Mouse (Mus musculus) hindbrain, embryonic 14.5 days (tissue): Measurements from ENCODE around the gene Ldb1. TPM values are rescaled to one million over a fixed set of nuclear protein-coding genes. Genes with fewer than 3 reads are reported as not detected.
A peak's percentile ranks its signal among the peaks of the same experiment; 100 is the strongest.

Experiments used
- ATAC-seq: fragments of 200-750 bp; cut with Nextera tagmentation; 2 replicates; pipeline ENCODE4 v1.8.0; 2017; ENCODE audit warnings: moderate number of reproducible peaks, mild to moderate bottlenecking, moderate TSS enrichment, moderate library complexity; ENCODE audit not compliant: low FRiP score
- DNase-seq: peaks from one replicate; pipeline ENCODE4 v3.0.0-alpha.2; 2015; ENCODE audit warnings: low spot score
- H3K27ac ChIP-seq: fragments of 300-500 bp; sonication (generic); 2 replicates; pipeline ENCODE4 v1.5.1; 2014; ENCODE audit warnings: mild to moderate bottlenecking, moderate library complexity
- H3K27me3 ChIP-seq: fragments of 300-500 bp; sonication (generic); 2 replicates; pipeline ENCODE4 v1.6.1; 2014; ENCODE audit warnings: mild to moderate bottlenecking, low read length, mixed read lengths; ENCODE audit not compliant: control insufficient read depth, insufficient read depth
- H3K36me3 ChIP-seq: fragments of 300-500 bp; sonication (generic); replicated peaks from 2 replicates; pipeline ENCODE4 v1.6.1; 2014; ENCODE audit not compliant: control insufficient read depth, insufficient read depth
- H3K4me1 ChIP-seq: fragments of 300-500 bp; sonication (generic); replicated peaks from 2 replicates; pipeline ENCODE4 v1.6.1; 2014; ENCODE audit warnings: antibody characterized with exemption, low read length, mixed read lengths; ENCODE audit not compliant: control insufficient read depth, insufficient read depth
- H3K4me2 ChIP-seq: fragments of 300-500 bp; sonication (generic); replicated peaks from 2 replicates; pipeline ENCODE4 v1.6.1; 2014; ENCODE audit warnings: mild to moderate bottlenecking, moderate library complexity
- H3K4me3 ChIP-seq: fragments of 300-500 bp; sonication (generic); replicated peaks from 2 replicates; pipeline ENCODE4 v1.5.1; 2014; ENCODE audit warnings: mild to moderate bottlenecking, low read length
- H3K9ac ChIP-seq: fragments of 300-500 bp; sonication (generic); 2 replicates; pipeline ENCODE4 v1.6.1; 2014
- H3K9me3 ChIP-seq: fragments of 300-500 bp; sonication (generic); 2 replicates; pipeline ENCODE4 v1.6.1; 2016; ENCODE audit warnings: low read length; ENCODE audit not compliant: control insufficient read depth
- WGBS: fragments of 180-500 bp; shearing (Covaris S2); extraction: QIAGEN DNeasy Blood & Tissue Kit; methylation state at CpG from one replicate; pipeline ENCODE4 v1.1.7; 2014; 5-methylcytosine and 5-hydroxymethylcytosine counted together
- polyA plus RNA-seq: library from polyadenylated mRNA; unstranded; fragments of >200 nt; fragmentation: Nextera tagmentation; extraction: Ambion mirVana; gene quantifications from 2 replicates; pipeline ENCODE4 v1.2.1, GENCODE M21; 2014

Gene Ldb1
- polyA plus RNA-seq, 1 experiment from 2014 or later, result 95.4 TPM

- no peaks in the 10 kb centered on the region for H3K9me3 ChIP-seq
- 35% methylated on average over 14 of the region's 14 CpGs for WGBS
- H3K9ac ChIP-seq, result peak overlapping the region; percentile 94
- no peaks in the 10 kb centered on the region for H3K27me3 ChIP-seq
- H3K4me2 ChIP-seq, result peak overlapping the region; percentile 73
- DNase-seq, result no peak
- H3K27ac ChIP-seq, result peak overlapping the region; percentile 93
- H3K36me3 ChIP-seq, result peaks cover 11% of the 10 kb centered on the region
- no peak for ATAC-seq
- H3K4me1 ChIP-seq, result peaks cover 67% of the 10 kb centered on the region
- peak overlapping the region; percentile 85 for H3K4me3 ChIP-seq
Observed at GRCm38 (mm10) chr19:46040149-46040902, 4.7 kb downstream of the Ldb1 start.

- peaks cover 20% of the 10 kb centered on the region for H3K36me3 ChIP-seq
- no peaks in the 10 kb centered on the region for H3K9me3 ChIP-seq
- H3K4me1 ChIP-seq, result peaks cover 67% of the 10 kb centered on the region
- DNase-seq (peak; percentile 91), ATAC-seq (peak; percentile 81)
- peak overlapping the region; percentile 93 for H3K27ac ChIP-seq
- WGBS, result 3% methylated on average over 27 of the region's 30 CpGs
- H3K4me3 ChIP-seq, result peak overlapping the region; percentile 85
- H3K27me3 ChIP-seq, result no peaks in the 10 kb centered on the region
- H3K9ac ChIP-seq, result peak overlapping the region; percentile 94
- peak overlapping the region; percentile 73 for H3K4me2 ChIP-seq
Observed at GRCm38 (mm10) chr19:46039478-46039877, 5.5 kb downstream of the Ldb1 start.

GRCm38 (mm10) chr19:46038851-46039260, 6.2 kb downstream of the Ldb1 start:
- H3K9me3 ChIP-seq, result no peaks in the 10 kb centered on the region
- no peak for DNase-seq
- peak overlapping the region; percentile 93 for H3K27ac ChIP-seq
- peaks cover 26% of the 10 kb centered on the region for H3K36me3 ChIP-seq
- ATAC-seq, result peak; percentile 15; the same call in 1 of the 2 replicates
- peak overlapping the region; percentile 73 for H3K4me2 ChIP-seq
- 0% methylated on average over 13 of the region's 17 CpGs for WGBS
- peak overlapping the region; percentile 85 for H3K4me3 ChIP-seq
- peak overlapping the region; percentile 94 for H3K9ac ChIP-seq
- peaks cover 62% of the 10 kb centered on the region for H3K4me1 ChIP-seq
- no peaks in the 10 kb centered on the region for H3K27me3 ChIP-seq

GRCm38 (mm10) chr19:46037925-46038850, 6.8 kb downstream of the Ldb1 start:
- WGBS, result 5% methylated on average over 13 of the region's 13 CpGs
- Histone ChIP-seq H3K9me3 (no peaks in the 10 kb centered on the region), H3K27me3 (no peaks in the 10 kb centered on the region), H3K4me3 (peak overlapping the region; percentile 85), H3K4me1 (peaks cover 56% of the 10 kb centered on the region), H3K27ac (peak overlapping the region; percentile 93), H3K4me2 (peak overlapping the region; percentile 73), H3K9ac (peak overlapping the region; percentile 94), H3K36me3 (peaks cover 32% of the 10 kb centered on the region)
- ATAC-seq (no peak), DNase-seq (no peak)

GRCm38 (mm10) chr19:46037243-46037924, 7.6 kb downstream of the Ldb1 start:
- DNase-seq (no peak), ATAC-seq (no peak)
- H3K27me3 ChIP-seq, result no peaks in the 10 kb centered on the region
- peaks cover 48% of the 10 kb centered on the region for H3K4me1 ChIP-seq
- H3K4me3 ChIP-seq, result peak overlapping the region; percentile 85
- H3K9me3 ChIP-seq, result no peaks in the 10 kb centered on the region
- H3K27ac ChIP-seq, result peak overlapping the region; percentile 60
- 18% methylated on average over 6 of the region's 6 CpGs for WGBS
- peak overlapping the region; percentile 94 for H3K9ac ChIP-seq
- peaks cover 40% of the 10 kb centered on the region for H3K36me3 ChIP-seq
- H3K4me2 ChIP-seq, result peak overlapping the region; percentile 73

GRCm38 (mm10) chr19:46036477-46037242, 8.4 kb downstream of the Ldb1 start:
- ATAC-seq (no peak), DNase-seq (no peak)
- H3K4me1 ChIP-seq, result peaks cover 41% of the 10 kb centered on the region
- H3K9me3 ChIP-seq, result no peaks in the 10 kb centered on the region
- H3K4me2 ChIP-seq, result peak overlapping the region; percentile 73
- H3K36me3 ChIP-seq, result peaks cover 48% of the 10 kb centered on the region
- WGBS, result 70% methylated on average over 13 of the region's 13 CpGs
- H3K27me3 ChIP-seq, result no peaks in the 10 kb centered on the region
- H3K4me3 ChIP-seq, result peak overlapping the region; percentile 85
- peak overlapping the region; percentile 60 for H3K27ac ChIP-seq
- peak overlapping the region; percentile 94 for H3K9ac ChIP-seq

- Histone ChIP-seq H3K9ac (no peak overlapping the region), H3K27me3 (no peaks in the 10 kb centered on the region), H3K9me3 (no peaks in the 10 kb centered on the region), H3K4me1 (peaks cover 34% of the 10 kb centered on the region), H3K36me3 (peaks cover 49% of the 10 kb centered on the region), H3K4me2 (peak overlapping the region; percentile 73), H3K4me3 (no peak overlapping the region), H3K27ac (no peak overlapping the region)
- no peak for ATAC-seq
- WGBS, result 86% methylated on average over 13 of the region's 13 CpGs
- DNase-seq, result no peak
Observed at GRCm38 (mm10) chr19:46035971-46036370, 9.0 kb downstream of the Ldb1 start.

- WGBS, result 95% methylated on average over 11 of the region's 11 CpGs
- no peak overlapping the region for H3K27ac ChIP-seq
- no peak overlapping the region for H3K9ac ChIP-seq
- H3K9me3 ChIP-seq, result no peaks in the 10 kb centered on the region
- DNase-seq (no peak), ATAC-seq (no peak)
- H3K4me3 ChIP-seq, result no peak overlapping the region
- no peak overlapping the region for H3K4me2 ChIP-seq
- H3K36me3 ChIP-seq, result peaks cover 52% of the 10 kb centered on the region
- peaks cover 21% of the 10 kb centered on the region for H3K4me1 ChIP-seq
- H3K27me3 ChIP-seq, result no peaks in the 10 kb centered on the region
Observed at GRCm38 (mm10) chr19:46033911-46034310, 11.1 kb downstream of the Ldb1 start.
